Mouse (Mus musculus) embryo, embryonic 9.5 days (tissue): ENCODE measurements at regions not wholly inside any gene's neighbourhood (a gene's known extent, or its start where the extent isn't known, plus 50 kb on each side); places are given as distances from the start of the nearest gene placed in this dataset.
A peak's percentile ranks its signal among the peaks of the same experiment; 100 is the strongest.

Experiments used
- DNase-seq: peaks from one replicate; pipeline ENCODE4 v3.0.0-alpha.2; 2017; ENCODE audit errors: extremely low spot score

DNA sequence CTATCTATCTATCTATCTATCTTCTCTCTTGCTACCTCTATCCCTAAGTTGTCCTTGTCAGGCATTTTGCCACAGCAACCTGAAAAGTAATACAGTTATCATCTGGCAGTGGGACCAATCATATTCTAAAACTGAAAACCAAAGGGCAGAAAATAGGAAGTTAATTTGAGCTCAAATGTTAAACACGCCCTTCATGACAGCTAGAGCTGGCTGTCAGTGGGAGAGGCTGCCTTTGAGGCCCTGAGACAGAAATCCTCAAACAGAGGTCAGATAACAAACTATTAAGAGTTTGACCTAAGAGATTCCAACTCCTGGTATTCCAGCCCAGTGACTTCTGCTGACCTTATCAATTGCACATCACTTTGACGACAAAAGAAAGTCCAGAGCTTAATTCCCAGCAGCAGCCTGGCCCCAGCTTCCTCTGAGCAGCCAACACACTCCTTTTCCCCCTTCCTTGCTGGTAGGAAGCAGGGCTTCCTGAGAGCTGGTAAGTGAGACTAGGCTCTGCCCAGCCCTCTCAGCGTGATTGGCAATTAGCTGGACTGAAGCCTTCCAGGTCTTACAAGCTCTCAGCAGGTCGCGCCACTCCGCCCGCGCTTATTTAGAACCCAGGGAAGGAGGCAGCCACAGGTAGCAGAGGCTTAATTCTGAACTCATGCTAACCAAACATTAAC is 250.0 kb downstream of the Sec61b start:
- DNase-seq: peak; percentile 48

- DNase-seq: no peak
Measured at GRCm38 (mm10) chr4:47725005-47725340, 250.5 kb downstream of the Sec61b start.

DNA sequence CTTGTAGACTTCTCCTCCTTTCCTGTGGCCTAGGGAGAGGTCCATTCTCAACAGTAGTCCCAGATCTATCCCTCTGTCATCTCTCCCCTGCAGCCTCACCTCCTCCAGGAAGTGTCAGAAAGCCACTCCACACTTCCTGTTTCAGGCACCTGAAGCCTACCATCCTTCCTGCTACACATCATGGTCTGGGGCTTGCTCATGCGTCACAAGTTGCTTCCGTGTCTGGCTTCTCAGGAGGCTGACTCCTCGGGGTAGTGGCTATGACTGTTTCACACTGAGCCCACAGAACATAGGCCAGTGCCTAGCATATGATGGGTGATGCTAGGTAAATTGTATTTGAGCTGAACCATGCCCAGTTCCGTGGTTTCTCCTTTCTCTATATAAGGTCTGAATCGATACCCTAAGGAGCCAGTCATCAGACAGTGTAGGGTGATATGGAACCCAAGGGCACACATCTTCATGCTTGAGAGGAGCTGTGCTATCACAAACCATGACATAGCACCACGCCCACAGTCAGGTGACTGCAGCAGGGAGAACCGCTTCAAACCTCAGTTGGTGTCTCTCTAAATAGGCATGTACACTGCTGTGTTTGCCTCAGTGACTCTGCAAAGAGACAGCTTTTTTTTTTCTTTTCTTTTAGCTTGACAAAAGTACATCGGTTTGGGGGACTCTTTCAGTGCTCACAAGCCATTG is 272.2 kb downstream of the Sec61b start:
- no peak for DNase-seq

DNA sequence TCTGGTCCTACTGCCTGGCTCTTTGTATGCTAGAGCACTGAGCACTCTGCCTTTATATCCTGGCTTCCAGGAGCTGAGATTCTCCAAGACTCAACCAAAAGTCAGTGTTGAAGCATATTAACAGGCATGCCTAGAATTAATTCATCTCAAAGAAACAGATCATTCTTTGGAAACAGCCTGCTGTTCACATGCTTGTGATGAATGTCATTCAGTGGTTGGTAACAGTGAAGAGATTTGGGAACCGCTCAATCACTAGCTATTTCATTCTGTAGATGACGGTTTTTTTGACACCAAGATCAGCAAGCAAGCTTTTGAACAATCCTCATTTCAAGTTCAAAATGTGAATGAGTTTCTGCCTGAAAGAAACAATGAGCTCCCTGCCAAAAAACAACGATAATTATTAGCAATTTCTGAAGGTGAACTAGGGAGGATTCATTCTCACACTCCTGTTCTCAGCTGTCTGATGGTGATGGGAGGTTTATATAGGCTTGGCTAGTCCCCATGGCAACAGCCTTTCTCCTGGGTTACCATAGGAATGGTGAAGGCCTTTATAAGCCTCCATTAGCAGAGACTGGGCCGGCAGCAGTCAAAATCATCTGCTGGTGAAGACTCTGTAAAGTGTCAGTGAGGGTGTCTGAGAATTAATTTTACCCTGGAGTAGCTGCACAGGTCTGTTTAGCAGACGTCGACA is 272.6 kb upstream of the Nr4a3 start:
- DNase-seq: no peak

DNA sequence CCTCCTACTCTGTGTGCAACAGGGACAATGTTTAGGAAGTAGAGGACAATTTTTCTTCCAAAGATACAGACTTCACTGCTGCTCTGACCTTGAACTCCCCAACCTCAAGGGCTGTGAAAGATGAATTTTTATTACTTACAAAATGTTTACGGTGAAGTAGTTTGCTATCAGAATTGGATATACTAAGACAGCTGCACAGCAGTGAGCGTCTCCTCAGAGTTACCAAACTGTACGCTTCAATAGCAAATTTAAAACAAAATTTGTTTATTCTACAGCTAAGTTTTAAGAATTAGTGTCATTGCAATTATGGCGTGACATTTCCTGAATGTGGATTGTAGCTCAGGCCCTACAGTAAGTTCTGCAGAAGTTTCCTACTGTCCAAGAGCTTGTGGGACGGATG is 270.3 kb upstream of the Nr4a3 start:
- no peak for DNase-seq

GRCm38 (mm10) chr4:47781039-47781438 is 263.9 kb upstream of the Nr4a3 start:
- DNase-seq: no peak

GRCm38 (mm10) chr4:47796977-47797376 is 248.0 kb upstream of the Nr4a3 start:
- no peak for DNase-seq

- DNase-seq: no peak
Measured at GRCm38 (mm10) chr4:47799165-47799564, 245.8 kb upstream of the Nr4a3 start.

GRCm38 (mm10) chr4:47803111-47803510 is 241.8 kb upstream of the Nr4a3 start:
- no peak for DNase-seq

DNA sequence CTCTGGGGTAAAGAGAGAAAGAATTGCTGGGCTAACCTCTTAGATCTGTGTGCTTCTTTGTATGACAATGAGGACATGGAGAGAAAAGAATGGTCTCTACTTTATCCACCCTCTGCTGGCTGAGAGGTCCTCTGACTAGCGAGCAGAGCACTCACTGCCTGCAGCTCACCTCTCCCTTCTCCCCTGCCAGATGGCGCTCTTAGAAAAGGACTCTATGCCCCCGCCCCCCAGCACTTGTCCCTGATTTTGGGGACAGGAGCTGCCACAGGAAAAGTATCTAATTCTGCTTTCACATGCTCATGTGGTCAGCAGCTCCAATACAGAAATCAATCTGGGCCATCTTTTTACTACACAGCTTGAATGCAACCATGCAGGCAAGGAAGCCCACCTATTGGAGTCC is 237.1 kb upstream of the Nr4a3 start:
- peak; percentile 4 for DNase-seq

- no peak for DNase-seq
Measured at GRCm38 (mm10) chr4:47814030-47814429, 230.9 kb upstream of the Nr4a3 start.

DNA sequence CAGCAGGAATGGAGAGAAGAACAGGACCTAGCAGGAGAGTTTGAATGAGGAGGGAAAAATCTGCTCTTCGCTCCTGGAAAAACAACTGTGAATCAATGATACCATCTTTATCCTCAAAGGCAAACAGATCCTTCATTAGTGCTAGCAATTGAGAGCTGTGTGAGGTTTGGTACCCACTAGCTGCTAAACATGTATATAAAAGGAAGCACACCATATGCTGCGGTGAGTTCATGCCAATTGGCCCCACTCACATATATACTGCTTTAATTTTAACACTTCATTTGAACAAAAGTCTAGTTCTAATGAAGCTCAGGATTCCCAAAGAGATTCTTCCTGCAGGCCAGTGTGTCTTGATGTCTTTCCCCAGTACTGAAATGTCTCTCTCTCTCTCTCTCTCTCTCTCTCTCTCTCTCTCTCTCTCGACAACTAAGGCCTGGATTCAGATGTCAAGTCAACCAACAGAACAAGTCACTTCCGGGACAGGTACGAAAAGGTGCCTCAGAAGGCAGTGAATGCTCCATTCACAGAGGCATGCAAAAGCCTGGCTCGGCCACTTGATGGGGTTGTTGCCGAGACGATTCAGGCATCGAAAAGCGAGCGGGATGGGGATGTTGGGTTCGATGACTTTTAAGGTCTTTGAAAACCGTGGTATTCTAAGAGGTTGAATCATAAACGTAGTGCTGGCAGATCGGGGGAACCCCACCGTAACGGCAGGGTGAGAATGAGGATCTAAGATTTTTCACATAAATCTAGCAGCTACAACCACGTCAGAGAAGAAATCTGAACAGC is 226.4 kb upstream of the Nr4a3 start:
- DNase-seq: no peak

- DNase-seq: no peak
Measured at GRCm38 (mm10) chr4:47820562-47820961, 224.4 kb upstream of the Nr4a3 start.

DNA sequence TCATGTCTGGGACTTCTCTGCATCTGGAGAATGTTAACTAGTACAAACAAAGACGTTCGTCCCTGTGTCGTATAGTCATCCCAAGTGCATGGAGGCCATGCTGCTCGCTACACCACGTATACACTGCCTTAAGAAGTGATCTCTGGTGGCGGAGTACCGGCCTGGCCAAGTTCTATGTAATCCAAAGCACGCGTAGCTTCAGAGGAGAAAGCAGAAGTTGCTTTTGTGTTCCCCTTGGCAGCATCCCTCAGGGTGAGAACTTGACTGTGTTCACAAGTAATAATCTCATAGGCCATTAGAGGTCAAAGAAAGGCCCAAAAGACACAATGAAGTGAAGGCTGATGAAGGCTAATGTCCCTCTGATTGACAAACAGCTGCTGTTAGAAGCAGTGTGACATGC is 221.7 kb upstream of the Nr4a3 start:
- DNase-seq: no peak

DNA sequence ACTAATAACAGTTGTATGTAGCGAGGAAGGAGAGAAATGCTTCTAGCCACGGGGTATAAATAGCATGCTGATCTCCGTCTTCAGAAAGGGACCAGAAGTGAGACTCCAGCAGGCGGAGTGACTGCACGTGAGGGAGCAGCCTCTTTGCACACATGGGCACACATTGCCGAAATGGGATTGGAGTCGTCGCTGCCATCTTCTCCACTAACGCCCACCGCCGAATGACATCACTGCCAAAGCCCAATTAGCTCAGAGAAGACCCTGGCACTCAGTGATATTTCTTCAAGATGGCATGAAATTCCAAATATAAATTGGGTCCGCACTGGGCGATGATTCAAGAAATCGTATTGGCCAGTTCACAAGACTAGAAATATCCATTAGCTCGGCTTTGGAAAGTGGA is 220.9 kb upstream of the Nr4a3 start:
- no peak for DNase-seq

- DNase-seq: no peak
Measured at GRCm38 (mm10) chr4:47832905-47833304, 212.0 kb upstream of the Nr4a3 start.

- no peak for DNase-seq
Measured at GRCm38 (mm10) chr4:47838411-47838810, 206.5 kb upstream of the Nr4a3 start.

GRCm38 (mm10) chr4:47842128-47842656 is 202.8 kb upstream of the Nr4a3 start:
- no peak for DNase-seq

GRCm38 (mm10) chr4:47845239-47845638 is 199.7 kb upstream of the Nr4a3 start:
- peak; percentile 27 for DNase-seq

GRCm38 (mm10) chr4:47846389-47847318 is 198.3 kb upstream of the Nr4a3 start:
- no peak for DNase-seq

GRCm38 (mm10) chr4:47861151-47861550 is 183.8 kb upstream of the Nr4a3 start:
- DNase-seq: no peak
